In the genomic region with DNA sequence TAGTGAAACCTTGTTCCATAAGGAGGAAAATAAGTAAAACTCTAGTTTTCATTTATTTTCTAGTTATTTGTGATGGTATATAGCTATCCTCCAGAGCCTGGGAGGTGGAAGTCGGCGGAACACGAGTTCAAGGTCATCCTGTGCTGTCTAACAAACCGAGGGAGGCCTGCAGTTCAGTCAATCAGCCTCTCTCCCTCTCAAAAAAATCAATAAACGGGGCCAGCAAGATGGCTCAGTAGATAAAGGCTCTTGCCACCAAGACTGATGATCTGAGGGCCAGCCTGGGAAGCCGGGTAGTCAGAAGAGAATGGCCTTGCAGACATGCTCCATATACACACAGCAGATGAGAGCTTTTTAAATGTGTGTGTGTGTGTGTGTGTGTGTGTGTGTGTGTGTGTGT, we compare ENCODE assay signal across 8 mouse cellular contexts. TPM values are rescaled to one million over a fixed set of nuclear protein-coding genes. Genes with fewer than 3 reads are reported as not detected.
DNase-seq lines count a peak whose midpoint lies in the region; ATAC-seq and TF ChIP-seq lines count a peak whose summit lies in the region.

No protein-coding gene starts in this region.

- no peaks in the 10 kb centered on the region for H3K36me3 ChIP-seq in kidney, embryonic 14.5 days (ENCODE audit: control insufficient read depth, insufficient read depth, low read length)
- no peaks in the 10 kb centered on the region for H3K36me3 ChIP-seq in hindbrain, postnatal 0 days (ENCODE audit: insufficient read depth, low read length)
- no peaks in the 10 kb centered on the region for H3K36me3 ChIP-seq in neural tube, embryonic 11.5 days (ENCODE audit: control insufficient read depth, insufficient read depth, low read length)

- H3K4me2 ChIP-seq in kidney, embryonic 14.5 days (replicated peaks; ENCODE audit: low read depth, low read length), result peak overlapping the region; percentile 64
- peak overlapping the region; percentile 93; the same call in 1 of the 2 replicates for H3K4me2 ChIP-seq in hindbrain, postnatal 0 days (ENCODE audit: low read depth, low read length)
- H3K4me2 ChIP-seq in neural tube, embryonic 11.5 days (ENCODE audit: low read depth), result peak overlapping the region; percentile 78

- H3K4me3 ChIP-seq in kidney, embryonic 14.5 days (ENCODE audit: low read length), result peak overlapping the region; percentile 96; the same call in 1 of the 2 replicates
- H3K4me3 ChIP-seq in hindbrain, postnatal 0 days (ENCODE audit: low read length), result no peak overlapping the region
- peak overlapping the region; percentile 98; the same call in 1 of the 2 replicates for H3K4me3 ChIP-seq in neural tube, embryonic 11.5 days (ENCODE audit: low read depth, low read length)

- H3K9me3 ChIP-seq in kidney, embryonic 14.5 days (ENCODE audit: control insufficient read depth, low read length), result no peaks in the 10 kb centered on the region
- H3K9me3 ChIP-seq in hindbrain, postnatal 0 days (ENCODE audit: low read length), result no peaks in the 10 kb centered on the region
- H3K9me3 ChIP-seq in neural tube, embryonic 11.5 days (ENCODE audit: control insufficient read depth, low read length), result no peaks in the 10 kb centered on the region

- intact Hi-C loops in left cerebral cortex, postnatal 4 days (cut with DNase I), result no loop called here

- no peaks in the 10 kb centered on the region for H3K27me3 ChIP-seq in kidney, embryonic 14.5 days (ENCODE audit: control insufficient read depth, insufficient read depth, low read length)
- H3K27me3 ChIP-seq in hindbrain, postnatal 0 days (ENCODE audit: insufficient read depth, low read length), result no peaks in the 10 kb centered on the region
- H3K27me3 ChIP-seq in neural tube, embryonic 11.5 days (ENCODE audit: control insufficient read depth, insufficient read depth, low read length), result no peaks in the 10 kb centered on the region

- H3K27ac ChIP-seq in kidney, embryonic 14.5 days (ENCODE audit: low read depth, low read length), result peak overlapping the region; percentile 100
- H3K27ac ChIP-seq in hindbrain, postnatal 0 days, result peak overlapping the region; percentile 100
- H3K27ac ChIP-seq in neural tube, embryonic 11.5 days (ENCODE audit: low read depth, low read length), result peak overlapping the region; percentile 100

- no peak for TF ChIP-seq CTCF in hindbrain, postnatal 0 days (IDR thresholded peaks at IDR 0.05; ENCODE audit: low read depth)

- DNase-seq in kidney, postnatal 25 days, result no peak
- DNase-seq in embryo, embryonic 9.5 days (ENCODE audit: extremely low spot score), result peak; percentile 59
- DNase-seq in hindbrain, postnatal 0 days (ENCODE audit: low spot score), result no peak
- no peak for DNase-seq in neural tube, embryonic 11.5 days (ENCODE audit: low spot score)
- DNase-seq in right cerebral cortex, postnatal 25 days, result no peak
- DNase-seq in left cerebral cortex, postnatal 4 days, result no peak

- WGBS in kidney, embryonic 14.5 days, result 21% methylated on average over 6 of the region's 6 CpGs
- 23% methylated on average over 6 of the region's 6 CpGs for WGBS in hindbrain, postnatal 0 days
- 28% methylated on average over 6 of the region's 6 CpGs for WGBS in neural tube, embryonic 11.5 days

- H3K9ac ChIP-seq in kidney, embryonic 14.5 days (ENCODE audit: low read depth, low read length), result peak overlapping the region; percentile 87; the same call in 1 of the 2 replicates
- H3K9ac ChIP-seq in hindbrain, postnatal 0 days (replicated peaks; ENCODE audit: low read length), result peak overlapping the region; percentile 91; the same call in 1 of the 2 replicates
- H3K9ac ChIP-seq in neural tube, embryonic 11.5 days (ENCODE audit: low read length), result peak overlapping the region; percentile 100

- no peak for ATAC-seq in kidney, embryonic 14.5 days (ENCODE audit: low FRiP score, low TSS enrichment)
- no peak for ATAC-seq in hindbrain, postnatal 0 days
- no peak for ATAC-seq in neural tube, embryonic 11.5 days (ENCODE audit: insufficient read depth, low FRiP score, low TSS enrichment)
- ATAC-seq in activated CD4-positive, CD25-positive, alpha-beta regulatory T cell, adult 4 months, result no peak

- H3K4me1 ChIP-seq in kidney, embryonic 14.5 days (ENCODE audit: control insufficient read depth, insufficient read depth, low read length), result peaks cover 25% of the 10 kb centered on the region
- peaks cover 12% of the 10 kb centered on the region; the same call in 1 of the 2 replicates for H3K4me1 ChIP-seq in hindbrain, postnatal 0 days (ENCODE audit: insufficient read depth, low read length)
- peaks cover 14% of the 10 kb centered on the region for H3K4me1 ChIP-seq in neural tube, embryonic 11.5 days (ENCODE audit: control insufficient read depth, insufficient read depth, low read length)

RNA-seq across cellular contexts. Expression of a gene that starts 6.6 kb away (rescaled TPM):
- polyA plus RNA-seq in kidney, embryonic 14.5 days (2014; fragmentation: Nextera tagmentation; extraction: Ambion mirVana), result 32.7 and 41.1 TPM in 2 replicates
- total RNA-seq in hindbrain, postnatal 0 days (2014; rRNA removed), result 134 and 137 TPM in 2 replicates
- polyA plus RNA-seq in hindbrain, postnatal 0 days (2015; fragmentation: Nextera tagmentation; extraction: Ambion mirVana), result 17.0 and 19.9 TPM in 2 replicates
- 32.5 and 34.7 TPM in 2 replicates for polyA plus RNA-seq in neural tube, embryonic 11.5 days (2014; fragmentation: Nextera tagmentation; extraction: Ambion mirVana)
- polyA plus RNA-seq in activated CD4-positive, CD25-positive, alpha-beta regulatory T cell, adult 4 months (2017; shearing (Covaris generic)), result 1 to 10 TPM; 4.1 to 4.3 TPM
- total RNA-seq in left cerebral cortex, postnatal 4 days (2021), result 100 to 1,000 TPM; 232 to 250 TPM
